Mouse (Mus musculus): Measurements from ENCODE around the gene Cox19.
"Not testable (repeated sequence)": the region's sequence is repeated elsewhere in the genome, so short reads cannot be mapped to it uniquely, and the experiment has no call there.

DNA sequence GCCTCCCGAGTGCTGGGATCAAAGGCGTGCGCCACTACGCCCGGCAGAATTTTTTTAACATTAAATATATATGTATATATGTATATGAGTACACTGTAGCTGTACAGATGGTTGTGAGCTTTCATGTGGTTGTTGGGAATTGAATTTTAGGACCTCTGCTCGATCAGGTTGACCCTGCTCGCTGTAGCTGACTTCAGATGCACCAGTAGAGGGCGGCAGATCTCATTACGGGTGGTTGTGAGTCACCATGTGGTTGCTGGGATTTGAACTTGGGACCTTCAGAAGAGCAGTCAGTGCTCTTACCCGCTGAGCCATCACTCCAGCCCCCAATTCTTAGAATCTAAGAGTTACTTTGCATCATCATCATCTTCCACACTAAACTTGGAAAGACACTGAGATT lies 16.8 kb downstream of the Cox19 start:
- peak; percentile 29; the same call in 1 of the 2 replicates for TF ChIP-seq CTCF (IDR thresholded peaks at IDR 0.05; ENCODE audit: control insufficient read depth, insufficient read depth, low read length)
- TF ChIP-seq POLR2A (IDR thresholded peaks at IDR 0.05; ENCODE audit: borderline replicate concordance, control insufficient read depth, low read depth, low read length): not testable (repeated sequence)
